Mouse (Mus musculus): ENCODE measurements around the gene Rnaseh1.

DNA sequence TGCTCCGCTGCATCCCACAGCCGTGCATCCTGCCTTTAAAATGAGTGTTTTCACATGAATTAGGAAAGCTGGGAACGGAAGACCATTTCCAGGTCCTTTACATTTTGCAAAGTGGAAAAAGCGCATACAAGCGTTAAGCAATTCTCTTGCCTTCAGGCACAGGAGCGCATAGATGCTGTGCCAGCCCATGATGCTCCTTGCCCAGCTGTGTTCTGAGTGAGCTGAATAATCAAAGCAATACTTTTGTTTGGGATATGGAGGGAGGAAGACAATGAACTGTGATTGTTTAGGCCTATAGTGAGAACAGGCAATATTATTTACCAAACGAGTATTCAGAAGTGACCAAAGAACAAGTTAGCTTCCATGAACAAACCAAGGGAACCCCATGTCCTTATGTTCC is 41.3 kb downstream of the Rnaseh1 start:
- TF ChIP-seq CTCF (IDR thresholded peaks at IDR 0.05; ENCODE audit: borderline replicate concordance, insufficient read depth, low read length): no peak
- TF ChIP-seq POLR2A (IDR thresholded peaks at IDR 0.05; ENCODE audit: low read depth, low read length): no peak

All from embryonic fibroblast, embryonic 13.5 days (primary cell).